Mouse (Mus musculus) neural tube, embryonic 10.5 days (tissue): ENCODE results near the gene Inpp5d.

Experiments used
- DNase-seq: peaks from one replicate; pipeline ENCODE4 v3.0.0-alpha.2; 2017; ENCODE audit warnings: low spot score; ENCODE audit errors: extremely low spot score

The Inpp5d gene

DNA sequence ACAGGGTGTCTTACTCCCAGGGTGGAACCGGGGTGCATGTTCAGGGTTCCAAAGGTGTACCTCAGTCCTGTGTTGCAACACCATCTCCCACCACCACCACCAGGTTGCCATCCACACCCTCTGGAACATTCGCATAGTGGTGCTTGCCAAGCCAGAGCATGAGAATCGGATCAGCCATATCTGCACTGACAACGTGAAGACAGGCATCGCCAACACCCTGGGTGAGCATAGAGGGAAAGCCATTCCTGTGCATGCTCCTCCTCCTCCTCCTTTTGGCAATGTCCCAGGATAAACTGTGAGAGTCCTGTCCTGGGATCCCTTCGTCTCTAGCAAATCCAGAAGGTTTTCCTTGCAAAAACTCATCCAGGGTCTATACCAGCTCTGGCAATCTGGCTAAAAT, 77.9 kb downstream of the Inpp5d start:
- DNase-seq, result no peak

DNA sequence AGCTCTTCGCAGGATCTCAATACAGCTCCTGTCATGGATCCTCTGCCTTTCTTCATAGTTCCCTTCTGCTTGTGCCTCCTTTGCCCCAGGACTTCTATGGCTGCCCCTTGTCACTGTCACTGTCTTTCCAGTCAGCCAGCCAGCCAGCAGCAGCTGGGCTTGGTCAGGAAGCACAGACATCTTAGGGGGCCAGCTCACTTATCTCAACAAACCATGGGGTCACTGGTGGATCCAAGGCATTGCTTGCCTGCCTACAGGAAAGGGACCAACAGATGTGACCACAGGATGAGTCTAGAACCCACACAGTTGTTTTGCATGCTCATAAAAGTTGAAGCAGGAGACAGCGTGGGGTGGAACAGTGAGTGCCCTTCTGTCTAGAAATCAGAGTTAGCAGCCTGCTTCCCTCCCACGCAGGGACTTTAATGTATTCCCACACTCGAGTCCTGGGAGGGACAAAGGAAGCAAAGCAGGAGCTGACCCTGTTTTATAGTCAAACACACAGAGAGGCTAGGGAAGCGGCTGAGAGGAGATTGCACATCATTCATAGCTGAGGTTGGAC, 79.9 kb downstream of the Inpp5d start:
- DNase-seq, result no peak

DNA sequence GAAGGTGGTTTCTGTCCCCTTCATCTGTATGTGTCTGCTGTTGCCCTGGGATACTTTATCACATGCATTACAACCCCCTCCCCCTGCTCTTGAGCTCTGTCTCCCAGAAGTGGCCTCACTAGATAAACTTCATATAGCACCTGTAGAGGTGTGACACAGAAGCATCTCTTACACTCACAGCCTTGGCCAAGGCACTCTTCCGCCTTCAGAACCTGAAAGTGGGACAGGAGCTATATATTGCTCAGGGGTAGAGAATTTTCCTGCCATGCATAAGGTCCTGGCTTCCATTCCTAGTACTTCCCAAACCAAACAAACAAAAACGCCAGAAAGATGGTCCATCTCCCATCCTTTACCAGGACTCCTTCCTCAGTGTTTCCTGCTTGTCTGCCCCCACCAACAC, 84.1 kb downstream of the Inpp5d start:
- DNase-seq, result no peak

DNA sequence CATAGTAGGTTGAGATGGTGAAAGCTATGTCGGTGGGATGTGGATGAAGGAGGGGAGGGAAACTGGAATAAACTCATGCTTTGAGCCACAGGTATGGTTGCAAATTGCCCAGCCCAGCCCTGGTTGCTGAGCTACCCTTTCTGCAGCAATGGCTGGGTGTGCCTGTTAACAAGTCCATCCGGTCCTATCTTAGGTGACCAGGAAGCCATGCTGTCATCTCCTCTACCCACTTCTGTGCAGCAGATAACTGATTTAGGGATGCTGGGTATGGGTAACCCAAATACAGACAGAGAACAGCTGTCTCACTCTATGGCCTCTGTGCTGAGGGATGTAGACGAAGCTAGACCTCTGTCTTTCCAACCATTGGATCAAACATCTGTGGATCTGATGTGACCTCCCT, 86.2 kb downstream of the Inpp5d start:
- no peak for DNase-seq

DNA sequence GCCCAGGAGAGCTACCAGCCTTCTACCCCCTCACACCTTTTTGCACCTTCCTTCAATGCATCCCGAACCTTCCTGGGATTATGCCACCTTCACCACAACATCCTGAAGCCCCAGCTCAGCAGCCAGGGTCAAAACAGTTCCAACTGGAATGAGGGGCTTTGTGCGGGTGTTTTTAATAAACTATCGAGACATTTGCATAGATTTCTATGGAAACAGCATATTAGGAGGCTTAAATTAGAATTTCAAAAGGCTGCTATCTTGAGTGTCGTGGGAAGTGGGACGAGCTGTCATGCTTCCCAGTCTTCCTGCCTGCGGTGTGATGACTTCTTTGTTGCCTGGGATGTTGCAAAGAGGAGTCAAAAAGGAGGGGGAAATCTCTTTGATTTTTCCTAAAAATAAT, 88.9 kb downstream of the Inpp5d start:
- DNase-seq, result no peak

DNA sequence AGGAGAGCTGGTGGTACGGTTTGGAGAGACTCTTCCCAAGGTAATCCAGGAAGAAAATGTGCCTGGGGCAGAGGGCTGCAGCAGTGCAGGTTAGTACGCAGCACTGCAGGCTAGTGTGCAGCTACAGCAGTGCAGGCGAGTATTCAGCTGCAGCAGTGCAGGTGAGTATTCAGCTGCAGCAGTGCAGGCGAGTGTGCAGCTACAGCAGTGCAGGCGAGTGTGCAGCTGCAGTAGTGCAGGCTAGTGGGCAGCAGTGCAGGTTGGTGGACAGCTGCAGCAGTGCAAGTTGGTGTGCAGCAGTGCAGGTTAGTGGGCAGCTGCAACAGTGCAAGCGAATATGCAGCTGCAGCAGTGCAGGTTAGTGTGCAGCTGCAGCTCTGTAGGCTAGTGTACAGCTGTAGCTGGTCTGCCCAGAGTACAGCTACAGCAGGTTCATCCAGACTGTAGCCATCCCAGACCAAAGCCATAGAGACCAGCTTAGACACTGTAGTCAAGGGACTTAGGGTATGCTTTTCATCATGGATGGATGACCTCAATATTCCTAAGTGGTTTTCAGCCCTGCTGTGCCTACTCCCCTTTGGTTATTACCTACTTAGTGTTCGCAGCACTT, 89.7 kb downstream of the Inpp5d start:
- no peak for DNase-seq

DNA sequence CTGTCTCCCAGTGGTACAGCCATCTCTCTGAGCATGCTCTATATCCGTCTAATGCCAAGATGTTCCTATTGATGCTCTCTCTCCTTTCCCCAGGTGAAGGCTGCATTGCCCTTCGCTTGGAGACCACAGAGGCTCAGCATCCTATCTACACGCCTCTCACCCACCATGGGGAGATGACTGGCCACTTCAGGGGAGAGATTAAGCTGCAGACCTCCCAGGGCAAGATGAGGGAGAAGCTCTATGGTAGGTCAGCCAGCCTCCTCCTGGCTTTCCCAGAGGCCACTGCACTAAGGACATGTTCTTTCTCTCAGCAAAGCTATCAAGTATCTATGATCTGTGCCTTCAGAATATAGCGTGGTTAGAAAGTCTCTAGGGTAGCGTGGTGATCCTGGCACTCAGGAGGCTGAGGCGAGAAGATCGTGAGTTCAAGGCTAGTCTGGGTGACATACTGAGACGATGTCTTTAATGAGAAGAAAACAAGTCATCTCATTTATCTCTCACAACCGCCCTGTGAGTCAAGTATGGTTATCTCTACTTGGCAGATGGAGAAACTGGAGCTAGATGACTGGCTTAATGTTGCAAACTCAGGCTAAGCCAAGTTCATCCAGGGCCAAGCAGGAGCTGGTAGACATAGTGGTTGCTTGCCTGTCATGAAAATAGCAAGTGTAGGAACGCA, 92.0 kb downstream of the Inpp5d start:
- DNase-seq, result no peak

DNA sequence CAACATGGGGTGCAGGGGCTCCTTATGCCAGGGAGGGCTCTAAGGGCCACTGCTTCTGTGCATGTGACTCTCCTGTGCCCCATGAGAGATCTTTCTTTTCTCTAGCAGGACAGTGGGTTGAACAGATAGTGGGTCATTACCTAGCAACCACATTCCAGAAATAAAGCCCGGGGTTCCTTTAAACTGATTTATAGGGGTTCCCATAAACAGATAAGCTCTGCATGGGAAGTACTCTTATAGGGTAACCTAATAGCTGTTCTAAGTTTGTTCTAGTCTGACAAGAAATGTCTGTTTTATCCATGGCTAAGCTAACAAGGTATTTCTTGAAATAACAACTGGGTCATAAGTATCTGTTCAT, 92.5 kb downstream of the Inpp5d start:
- no peak for DNase-seq

DNA sequence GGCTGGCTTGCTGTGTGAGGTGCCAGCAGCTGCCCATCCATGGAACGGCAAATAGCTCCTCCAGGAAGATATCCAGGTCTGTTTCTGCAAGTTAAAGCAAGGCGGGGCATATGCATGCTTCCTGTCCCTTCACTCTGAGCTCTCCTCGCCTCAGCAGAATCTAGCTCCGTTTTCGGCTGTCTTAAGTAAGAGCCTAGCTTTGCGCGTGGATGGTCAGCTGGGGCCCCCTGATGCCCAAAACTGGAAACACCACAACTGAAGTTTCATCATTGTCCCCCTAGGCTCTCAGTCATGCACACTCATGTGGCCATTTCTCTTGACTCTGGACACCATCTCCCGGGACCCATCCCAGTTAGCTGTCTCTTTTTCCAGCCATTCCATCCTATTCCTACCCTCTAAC, 101.3 kb downstream of the Inpp5d start:
- peak; percentile 18 for DNase-seq

DNA sequence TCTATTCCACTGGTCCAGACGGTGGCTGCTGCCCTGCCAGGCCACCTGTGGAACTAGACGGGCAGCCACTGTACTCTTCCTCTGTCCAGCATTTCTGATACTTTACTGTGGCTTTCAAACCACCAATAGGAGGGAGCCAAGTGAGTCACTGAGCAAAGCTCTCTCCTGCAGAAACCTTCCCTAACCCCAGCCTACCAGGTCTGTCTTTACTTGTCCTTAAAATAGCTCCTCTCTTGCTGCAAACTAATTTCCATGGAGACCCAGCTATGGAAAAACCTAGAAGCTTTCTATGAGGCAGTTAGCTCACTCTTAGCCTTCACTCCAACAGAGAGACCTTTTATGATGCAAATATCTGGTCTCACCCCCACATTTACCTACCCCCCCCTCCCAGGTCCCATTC, 102.0 kb downstream of the Inpp5d start:
- no peak for DNase-seq

DNA sequence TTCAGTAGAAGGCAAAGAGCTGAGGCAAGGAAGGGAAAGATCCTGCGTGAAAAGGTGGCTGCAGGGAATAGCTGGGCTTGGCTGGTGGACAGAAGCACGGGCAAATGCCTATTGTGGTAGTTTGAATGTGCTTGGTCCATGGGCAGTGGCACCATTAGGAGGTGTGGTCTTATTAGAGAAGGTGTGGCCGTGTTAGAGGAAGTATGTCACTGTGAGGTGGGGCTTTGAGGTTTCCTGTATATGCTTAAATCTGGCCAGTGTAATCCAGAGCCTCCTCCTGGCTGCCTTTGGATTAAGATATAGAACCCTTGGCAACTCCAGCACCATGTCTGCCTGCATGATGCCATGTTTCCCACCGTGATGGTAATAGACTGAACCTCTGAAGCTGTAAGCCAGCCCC, 103.2 kb downstream of the Inpp5d start:
- no peak for DNase-seq

DNA sequence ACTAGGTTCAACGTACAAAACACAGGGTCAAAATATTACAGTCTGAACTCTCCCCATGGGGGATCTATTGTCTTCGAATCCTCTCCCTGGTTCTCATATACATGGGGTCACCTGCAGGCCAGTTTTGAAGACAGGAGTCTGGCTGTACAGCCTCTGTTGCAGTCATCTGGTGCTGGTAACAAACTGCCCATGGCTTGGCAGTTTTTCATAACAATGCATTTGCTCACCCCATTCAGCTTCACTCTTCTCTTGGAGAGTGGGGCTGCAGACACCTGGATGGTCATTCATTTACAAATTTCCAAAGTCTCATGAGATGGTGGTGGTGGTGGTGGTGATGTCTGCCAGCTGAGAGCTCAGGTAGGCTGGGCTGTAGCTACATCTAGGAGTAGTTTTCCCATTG, 109.0 kb downstream of the Inpp5d start:
- no peak for DNase-seq

DNA sequence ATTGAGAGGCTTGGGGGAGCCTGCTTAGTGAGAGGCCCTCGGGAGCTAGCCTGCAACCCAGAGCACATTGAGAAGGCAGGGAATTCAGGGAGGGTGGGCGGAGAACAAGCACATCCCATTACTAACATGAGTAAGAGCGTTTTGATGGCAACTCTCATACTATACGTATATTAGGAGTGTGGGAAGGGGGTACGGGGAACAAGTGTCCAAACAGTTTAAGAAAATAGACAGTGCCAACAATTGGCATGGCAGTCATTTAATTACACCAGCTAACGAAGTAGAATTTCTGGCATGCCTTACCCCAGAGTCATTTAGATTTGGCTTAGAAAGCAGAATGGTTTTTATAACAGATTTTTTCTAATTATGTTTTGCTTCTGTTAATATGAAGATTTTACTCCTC, 109.7 kb downstream of the Inpp5d start:
- DNase-seq, result no peak

DNA sequence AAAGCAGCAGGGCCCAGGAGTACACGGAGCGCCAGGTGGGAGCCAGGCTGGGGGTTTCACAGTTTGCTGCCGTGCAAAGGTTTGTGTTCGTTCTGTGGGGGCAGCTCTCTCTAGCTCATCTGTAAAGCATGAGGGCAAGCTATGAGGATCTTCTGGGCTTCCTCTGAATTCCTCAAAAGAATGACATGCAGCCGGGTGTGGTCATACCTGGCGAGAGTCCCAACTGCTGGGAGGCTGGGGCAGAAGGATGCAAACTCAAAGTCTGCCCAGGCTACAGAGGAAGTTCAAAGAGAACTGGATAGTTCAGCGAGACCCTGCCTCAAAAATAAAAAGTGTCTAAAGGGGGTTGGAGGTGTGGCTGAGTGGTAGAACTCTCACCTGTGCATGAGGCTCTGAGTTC, 110.2 kb downstream of the Inpp5d start:
- DNase-seq, result no peak

DNA sequence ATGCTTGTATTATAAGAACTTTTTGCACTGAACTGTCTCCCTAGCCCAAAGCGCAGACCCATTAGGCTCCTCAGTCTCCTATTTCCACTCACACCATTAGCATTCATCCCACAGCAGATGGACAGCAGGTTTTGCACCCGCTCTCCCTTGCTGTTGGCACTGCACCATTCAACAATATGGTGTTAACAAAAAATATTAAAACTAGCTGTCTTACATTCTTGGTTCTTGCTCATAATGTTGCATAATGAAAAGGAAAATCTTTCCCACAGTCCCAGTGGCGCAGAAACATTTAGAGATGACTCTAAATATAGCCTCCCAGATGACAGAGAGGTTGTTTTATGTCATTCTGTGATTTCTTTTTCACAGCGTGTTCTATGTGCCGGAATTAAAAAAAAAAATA, 113.1 kb downstream of the Inpp5d start:
- DNase-seq, result no peak

DNA sequence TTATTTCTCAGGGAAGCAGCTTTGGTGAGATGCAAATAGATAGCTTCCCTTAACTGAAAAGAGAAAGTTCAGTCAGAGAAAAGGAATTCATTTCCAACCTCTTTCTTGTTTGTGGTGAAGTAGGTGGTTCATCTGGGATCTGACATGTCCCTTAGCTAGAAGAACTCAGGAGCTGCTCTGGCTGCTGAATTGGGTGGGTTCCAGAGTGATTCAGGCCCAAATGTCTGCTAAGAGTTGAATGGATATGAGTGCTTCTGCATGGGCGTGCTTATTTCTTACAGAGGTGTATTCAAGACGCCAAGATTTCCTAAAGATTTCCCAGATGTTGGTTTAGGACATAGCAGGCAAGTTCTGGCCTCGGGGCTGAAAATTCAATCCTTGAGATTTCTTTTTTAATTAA, 114.0 kb downstream of the Inpp5d start:
- DNase-seq, result no peak

DNA sequence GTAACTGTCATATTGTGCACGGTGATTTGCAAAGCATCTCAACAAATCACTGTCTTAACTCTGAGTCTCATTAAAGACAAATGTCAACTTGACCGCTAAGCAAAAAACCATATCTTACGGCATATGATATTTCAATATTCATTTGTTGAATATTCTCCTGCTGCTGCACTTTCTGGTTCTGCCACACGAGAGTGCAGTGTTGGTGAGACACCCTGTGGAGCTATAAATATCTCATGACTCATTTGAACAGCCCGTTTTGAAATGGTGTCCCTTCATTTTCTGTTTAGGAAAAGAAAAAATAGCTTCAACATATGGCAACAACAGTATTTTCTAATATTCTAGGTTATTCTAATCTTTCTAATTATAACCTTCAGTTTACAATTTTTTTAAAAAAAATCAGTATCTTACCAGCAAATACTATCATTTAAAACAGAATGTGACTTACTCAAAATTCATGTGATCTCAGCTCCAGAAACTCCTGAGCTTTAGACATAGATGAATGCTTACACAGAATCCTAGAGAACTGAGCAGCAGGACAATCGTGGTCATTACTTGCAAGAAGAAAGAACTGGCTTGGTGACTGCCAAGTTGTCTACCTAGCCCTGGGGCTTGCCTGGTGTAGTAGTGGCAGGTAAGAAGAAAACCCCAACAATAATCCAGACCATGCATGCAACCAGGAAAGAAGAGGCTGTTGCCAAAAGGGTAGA, 120.6 kb downstream of the Inpp5d start:
- no peak for DNase-seq

DNA sequence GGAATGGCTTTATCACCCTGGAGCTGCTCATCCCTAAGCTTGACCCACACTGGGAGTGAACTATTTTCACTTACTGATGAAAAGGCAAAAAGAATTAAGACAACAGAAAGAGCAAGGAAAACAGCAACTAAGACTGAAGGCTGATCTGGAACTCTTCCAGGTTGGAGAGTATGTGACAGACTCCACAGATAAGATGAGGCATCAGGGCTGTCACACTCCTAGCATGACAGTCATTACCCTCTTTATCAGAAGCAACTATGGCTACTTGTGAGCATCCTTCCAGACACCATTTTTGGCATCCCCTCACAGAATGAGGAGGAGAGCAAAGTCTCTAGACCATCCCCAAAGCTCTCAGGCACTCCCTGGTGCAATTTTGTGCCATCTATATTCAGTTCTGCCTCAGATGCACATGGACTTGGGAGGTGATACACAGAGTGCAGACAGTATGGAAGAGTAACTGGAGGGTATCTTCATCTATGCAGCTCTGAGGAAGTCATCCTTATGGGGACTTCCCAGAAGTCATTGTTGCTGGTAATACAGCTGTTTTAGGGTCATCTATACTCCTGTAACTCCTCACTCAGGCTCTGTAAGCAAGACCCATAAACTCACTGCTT, 129.4 kb downstream of the Inpp5d start:
- DNase-seq, result no peak

DNA sequence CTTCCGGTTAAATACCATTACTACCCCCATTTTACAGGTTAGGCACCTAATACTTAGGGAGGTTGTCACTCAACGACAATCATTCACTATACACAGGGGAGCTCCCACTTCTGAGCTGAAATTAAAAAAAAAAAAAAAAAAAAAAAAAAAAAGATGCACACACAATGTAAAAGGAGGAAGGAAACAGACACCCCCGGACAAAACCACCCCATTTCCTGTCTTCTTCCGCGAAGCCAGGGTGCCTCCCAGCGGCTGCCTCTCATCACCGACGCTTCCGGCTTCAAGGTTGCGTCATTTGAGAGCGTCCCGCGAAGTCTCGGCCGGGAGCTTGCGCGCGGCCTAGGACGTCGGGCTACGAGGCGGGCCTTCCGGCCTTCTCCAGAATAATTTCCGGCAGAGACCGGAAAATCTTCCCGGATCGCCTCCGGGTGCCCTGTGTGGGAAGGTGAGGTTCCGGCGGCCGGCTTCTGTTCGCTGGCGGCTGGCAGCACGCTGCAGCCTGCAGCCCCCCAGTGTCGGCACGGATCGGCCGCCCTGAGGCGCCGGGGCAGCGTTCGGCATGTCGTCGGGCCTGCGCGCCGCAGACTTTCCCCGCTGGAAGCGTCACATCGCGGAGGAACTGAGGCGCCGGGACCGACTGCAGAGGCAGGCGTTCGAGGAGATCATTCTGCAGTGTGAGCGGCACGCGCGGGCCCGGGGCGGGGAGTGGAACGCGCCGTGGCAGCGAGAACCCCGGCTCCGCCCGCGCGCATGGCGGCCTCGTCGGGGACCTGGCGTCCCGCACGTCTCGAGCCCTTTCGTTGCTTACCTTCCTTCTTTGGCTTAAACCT, 135.7 kb downstream of the Inpp5d start, which contains the start of gene Atg16l1:
Atg16l1 (plus strand) TSS at position 230 of the 830 bp plus-strand sequence.
- DNase-seq, result peak; percentile 92

DNA sequence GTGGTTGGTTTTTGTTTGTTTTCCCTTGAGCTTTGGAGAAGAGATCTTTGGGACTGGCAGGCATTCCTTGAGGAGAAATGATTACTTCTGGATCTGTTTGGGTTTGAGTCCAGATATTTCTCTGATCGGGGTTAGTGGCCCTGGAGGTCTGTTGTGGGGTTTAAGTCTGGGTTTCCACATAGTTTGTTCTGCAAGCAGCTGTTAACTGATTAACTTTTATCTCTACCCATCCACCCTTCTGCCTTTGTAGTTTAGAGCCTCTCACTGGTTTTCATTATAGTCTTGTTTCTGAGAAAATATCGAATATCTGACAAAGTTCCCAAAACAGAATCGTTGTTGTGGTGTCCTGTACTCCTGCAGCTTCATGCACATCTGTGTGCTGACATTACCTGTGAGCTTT, 143.7 kb downstream of the Inpp5d start:
- no peak for DNase-seq

DNA sequence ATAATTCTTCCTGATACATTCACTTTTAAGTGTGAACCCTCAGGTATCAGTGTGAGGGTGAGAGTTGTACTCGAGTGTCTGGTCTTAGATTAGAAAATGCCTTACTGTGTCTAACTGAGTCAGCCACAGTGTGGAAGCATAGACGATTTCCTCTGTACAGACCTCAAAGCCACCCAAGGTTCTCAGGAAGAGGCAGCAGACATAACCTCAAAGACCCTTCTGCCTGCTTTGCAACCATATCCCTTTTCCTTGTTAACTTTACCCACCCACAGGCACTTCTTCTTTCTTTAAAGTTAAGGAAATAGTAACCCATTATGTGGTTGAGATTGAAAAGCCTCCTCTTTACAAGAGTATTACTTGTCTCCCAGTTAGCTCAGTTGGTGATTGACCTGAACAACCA, 145.6 kb downstream of the Inpp5d start:
- DNase-seq, result no peak
